Mouse (Mus musculus) liver, adult 2 months (tissue): ENCODE results near the gene Abcg4.

Source experiments
- CTCF ChIP-seq: fragments of 200-500 bp; IDR thresholded peaks from 2 replicates; pipeline ENCODE4 v1.5.1; 2011; ENCODE audit warnings: low read depth, low read length, control low read depth
- POLR2A ChIP-seq: fragments of 200-500 bp; IDR thresholded peaks from 2 replicates; pipeline ENCODE4 v1.6.1; 2011; ENCODE audit warnings: low read length, control low read depth; ENCODE audit not compliant: insufficient read depth; ENCODE audit errors: extremely low read depth

DNA sequence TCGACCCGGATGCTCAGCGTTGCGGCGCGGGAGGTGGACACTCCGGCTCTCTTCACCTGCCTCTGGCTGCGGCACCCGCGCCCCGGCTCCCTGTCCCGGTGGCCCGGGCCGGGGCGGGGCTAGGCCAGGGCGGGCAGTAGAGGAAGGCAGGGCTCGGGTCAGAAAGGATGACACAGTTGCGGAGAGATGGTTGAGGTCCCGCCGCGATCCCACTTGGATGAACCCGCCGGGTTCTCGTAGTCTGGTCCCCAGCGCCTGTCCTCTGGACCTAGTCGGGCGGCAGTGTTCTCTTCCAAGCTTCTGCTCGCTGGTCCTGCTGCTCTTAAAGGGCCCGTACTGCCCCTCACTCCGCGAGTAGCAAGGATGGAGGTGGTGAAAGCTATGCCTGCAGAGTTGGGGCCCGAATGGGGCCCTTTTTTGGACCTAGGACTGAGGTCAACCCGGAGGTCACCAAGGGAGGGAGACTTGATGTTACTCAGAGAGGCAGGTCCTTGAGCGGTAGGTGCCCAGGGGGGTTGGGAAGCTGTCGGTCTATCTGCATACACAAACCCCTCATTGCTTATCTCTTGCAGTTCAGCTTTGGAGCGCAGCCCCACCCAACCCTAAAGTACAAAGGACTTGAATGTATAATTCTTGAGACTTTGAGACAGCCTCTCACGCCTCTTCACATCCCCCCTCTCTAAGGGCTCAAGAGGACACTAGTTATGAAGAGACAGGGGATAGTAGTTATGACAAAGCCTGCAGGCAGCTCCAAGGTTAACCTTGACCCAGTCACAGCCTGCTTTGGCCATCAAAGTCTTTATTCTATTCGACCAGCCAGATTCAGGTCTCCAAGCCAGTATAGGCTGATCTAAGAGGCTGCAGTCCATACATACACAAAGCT is at the start of gene Abcg4:
- TF ChIP-seq CTCF (no peak), POLR2A (no peak)
